Mouse (Mus musculus) C2C12 (cell line): ENCODE data around the gene Rxfp1. TPM values are rescaled to one million over a fixed set of nuclear protein-coding genes. Genes with fewer than 3 reads are reported as not detected.

Experiments used
- H3K27me3 ChIP-seq: one replicate; pipeline ENCODE4 v1.6.1; 2011; ENCODE audit not compliant: control insufficient read depth, insufficient read depth, insufficient read length
- H3K36me3 ChIP-seq: one replicate; pipeline ENCODE4 v1.6.1; 2011; ENCODE audit not compliant: control insufficient read depth, insufficient read depth
- H3K4me3 ChIP-seq: one replicate; pipeline ENCODE4 v1.5.1; 2011; ENCODE audit warnings: mild to moderate bottlenecking, control low read depth; ENCODE audit not compliant: poor library complexity, insufficient read depth, severe bottlenecking
- H3K79me2 ChIP-seq: one replicate; pipeline ENCODE4 v1.6.1; 2011; ENCODE audit not compliant: control insufficient read depth, insufficient read depth
- H3K79me3 ChIP-seq: one replicate; pipeline ENCODE4 v1.6.1; 2011; ENCODE audit warnings: low read depth, control low read depth
- H3ac ChIP-seq: one replicate; pipeline ENCODE3; 2011; ENCODE audit warnings: low read depth; ENCODE audit not compliant: control insufficient read depth, insufficient read length
- CEBPB ChIP-seq: IDR thresholded peaks from one replicate; pipeline ENCODE4 v1.6.1; 2011; ENCODE audit warnings: low read depth, mild to moderate bottlenecking, control low read depth, moderate library complexity
- CTCF ChIP-seq: IDR thresholded peaks from one replicate; pipeline ENCODE4 v1.5.1; 2011; ENCODE audit not compliant: control insufficient read depth, insufficient read depth, insufficient read length
- FOSL1 ChIP-seq: IDR thresholded peaks from one replicate; pipeline ENCODE4 v1.8.0; 2011; ENCODE audit warnings: mild to moderate bottlenecking, low read length; ENCODE audit not compliant: poor library complexity, insufficient read depth, severe bottlenecking
- MAX ChIP-seq: IDR thresholded peaks from one replicate; pipeline ENCODE4 v1.6.1; 2011; ENCODE audit warnings: mild to moderate bottlenecking, control low read depth
- MYOD1 ChIP-seq: IDR thresholded peaks from one replicate; pipeline ENCODE4 v1.6.1; 2011; ENCODE audit warnings: low read depth; ENCODE audit not compliant: control insufficient read depth, insufficient read length
- MYOG ChIP-seq: IDR thresholded peaks from one replicate; pipeline ENCODE4 v1.6.1; 2011; ENCODE audit not compliant: control insufficient read depth, insufficient read length; ENCODE audit errors: extremely low read depth
- USF1 ChIP-seq: IDR thresholded peaks from one replicate; pipeline ENCODE4 v1.6.1; 2011; ENCODE audit warnings: low read depth, mild to moderate bottlenecking, control low read depth, moderate library complexity
- long read RNA-seq, 2 experiments: library from polyadenylated mRNA; unstranded; transcript quantifications; one replicate each; pipeline ENCODE4 v2.0.0; 2019 to 2020
- polyA plus RNA-seq: library from polyadenylated mRNA; unstranded; fragments of >200 nt; fragmentation: generic; extraction: Trizol; gene quantifications from one replicate; pipeline ENCODE4 v1.2.1, GENCODE M21; 2012; ENCODE audit warnings: missing spikeins

Rxfp1 gene
- polyA plus RNA-seq = not detected
- long read RNA-seq, experiment 1 = 0 reads
- long read RNA-seq, experiment 2 = 0 reads

DNA sequence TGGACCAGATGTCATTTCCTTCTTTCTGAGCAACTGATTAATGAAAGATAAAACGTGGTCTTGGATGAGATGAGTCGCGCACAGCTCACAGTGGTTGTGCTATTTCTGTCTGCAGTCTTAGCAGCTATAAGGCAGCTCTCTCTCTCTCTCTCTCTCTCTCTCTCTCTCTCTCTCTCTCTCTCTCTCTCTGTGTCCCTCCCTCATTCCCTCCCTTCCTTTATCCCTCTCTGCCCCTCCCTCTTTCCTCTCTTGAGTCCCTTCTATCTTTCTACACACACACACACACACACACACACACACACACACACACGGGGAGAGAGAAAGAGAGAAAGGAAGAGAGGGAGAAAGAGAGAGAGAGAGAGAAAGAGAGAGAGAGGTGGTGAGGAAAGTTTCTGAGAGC lies at the start of gene Rxfp1:
Rxfp1 (minus strand) TSS at position 101 of the 400 bp plus-strand sequence.
- H3K4me3 ChIP-seq = no peak within 1 kb of the TSS
- H3K36me3 ChIP-seq = no peaks in the 10 kb centered on the region
- TF ChIP-seq FOSL1 (no peak), MAX (no peak), USF1 (no peak), MYOD1 (no peak), MYOG (no peak), CEBPB (no peak), CTCF (no peak)
- no peak within 1 kb of the TSS for H3ac ChIP-seq
- H3K79me2 ChIP-seq = no peaks in the 10 kb centered on the region
- H3K27me3 ChIP-seq = no peaks in the 10 kb centered on the region
- no peaks in the 10 kb centered on the region for H3K79me3 ChIP-seq

DNA sequence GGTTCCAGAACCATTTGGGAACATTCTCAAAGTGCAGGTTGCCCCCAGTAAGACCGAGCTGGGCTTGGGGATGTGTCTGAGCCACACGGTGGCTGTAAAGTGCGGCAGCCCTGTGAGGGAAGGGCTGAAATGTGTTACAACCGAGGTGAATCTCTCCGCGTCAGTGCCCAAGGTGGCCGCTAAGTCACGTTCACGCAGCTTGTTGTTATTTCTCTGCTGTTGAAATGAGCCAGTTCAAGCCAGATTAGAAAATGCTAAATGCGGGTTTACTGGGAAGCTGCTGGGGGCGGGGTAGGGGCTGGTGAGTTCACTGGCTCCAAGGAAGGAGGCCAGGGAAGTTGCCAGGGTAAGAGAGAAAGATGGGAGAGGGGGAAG lies 46.7 kb upstream of the Rxfp1 start:
- no peak overlapping the region for H3ac ChIP-seq
- TF ChIP-seq USF1 (no peak), MYOG (no peak), MYOD1 (no peak), CEBPB (no peak), MAX (no peak), CTCF (no peak), FOSL1 (no peak)
- H3K79me2 ChIP-seq = no peaks in the 10 kb centered on the region
- H3K79me3 ChIP-seq = no peaks in the 10 kb centered on the region
- H3K36me3 ChIP-seq = no peaks in the 10 kb centered on the region
- no peak overlapping the region for H3K4me3 ChIP-seq
- H3K27me3 ChIP-seq = peaks cover 18% of the 10 kb centered on the region

- H3K36me3 ChIP-seq = no peaks in the 10 kb centered on the region
- TF ChIP-seq CTCF (no peak), MYOD1 (no peak), MAX (no peak), CEBPB (no peak), USF1 (no peak)
- no peak overlapping the region for H3ac ChIP-seq
- no peak overlapping the region for H3K4me3 ChIP-seq
- H3K79me2 ChIP-seq = no peaks in the 10 kb centered on the region
- H3K27me3 ChIP-seq = peaks cover 18% of the 10 kb centered on the region
- H3K79me3 ChIP-seq = no peaks in the 10 kb centered on the region
These were observed 46.1 kb upstream of the Rxfp1 start for GRCm38 (mm10) chr3:79783630-79784361.

GRCm38 (mm10) chr3:79772701-79773100 lies 35.0 kb upstream of the Rxfp1 start:
- Histone ChIP-seq H3K79me2 (no peaks in the 10 kb centered on the region), H3ac (no peak overlapping the region), H3K27me3 (no peaks in the 10 kb centered on the region), H3K79me3 (no peaks in the 10 kb centered on the region), H3K4me3 (no peak overlapping the region), H3K36me3 (no peaks in the 10 kb centered on the region)
- TF ChIP-seq USF1 (no peak), MAX (no peak), FOSL1 (no peak), MYOG (no peak), CTCF (no peak), MYOD1 (no peak), CEBPB (no peak)

DNA sequence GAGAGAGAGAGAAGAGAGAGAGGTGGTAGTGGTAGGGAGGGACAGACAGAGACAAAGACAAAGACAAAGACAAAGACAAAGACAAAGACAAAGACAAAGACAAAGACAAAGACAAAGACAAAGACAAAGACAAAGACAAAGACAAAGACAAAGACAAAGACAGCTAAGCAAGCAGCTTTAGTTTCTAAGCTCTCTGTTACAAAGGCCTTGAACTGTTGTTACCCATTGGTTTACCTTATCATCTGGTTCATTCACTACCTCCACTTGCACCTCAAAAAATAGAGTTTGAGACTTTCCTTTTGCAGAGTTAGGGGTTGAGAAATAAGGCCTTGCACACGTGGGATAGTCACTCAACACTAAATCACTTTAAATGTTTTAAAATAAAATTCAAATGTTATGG lies 16.1 kb upstream of the Rxfp1 start:
- Histone ChIP-seq H3K4me3 (no peak overlapping the region), H3ac (no peak overlapping the region), H3K79me3 (no peaks in the 10 kb centered on the region), H3K27me3 (no peaks in the 10 kb centered on the region), H3K79me2 (no peaks in the 10 kb centered on the region), H3K36me3 (no peaks in the 10 kb centered on the region)
- TF ChIP-seq USF1 (no peak), FOSL1 (no peak), CTCF (no peak), MYOG (no peak), CEBPB (no peak), MAX (no peak), MYOD1 (no peak)

DNA sequence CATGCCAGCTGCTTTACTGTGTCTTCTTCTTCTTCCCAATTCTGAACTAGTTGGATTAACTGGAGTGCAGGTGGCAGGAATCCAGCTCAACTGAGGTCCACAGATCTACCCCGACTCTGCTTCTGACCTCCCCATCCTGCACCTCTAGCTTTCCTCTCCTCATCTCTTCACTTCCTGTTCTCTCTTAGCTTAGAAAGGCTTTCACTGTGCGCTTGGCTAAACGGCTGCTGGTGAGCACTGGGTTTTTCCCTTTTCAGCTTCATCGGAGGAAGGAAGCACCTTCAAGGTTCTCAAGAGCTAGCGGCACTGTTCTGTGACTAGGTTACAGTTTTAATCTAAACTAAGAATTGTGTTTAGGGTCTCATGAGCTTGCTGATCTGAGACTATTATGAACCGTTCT lies 8.9 kb upstream of the Rxfp1 start:
- TF ChIP-seq MYOD1 (no peak), FOSL1 (no peak), CEBPB (no peak), CTCF (no peak), MAX (no peak), MYOG (no peak), USF1 (no peak)
- H3K79me3 ChIP-seq = no peaks in the 10 kb centered on the region
- no peaks in the 10 kb centered on the region for H3K36me3 ChIP-seq
- H3K27me3 ChIP-seq = no peaks in the 10 kb centered on the region
- no peak overlapping the region for H3ac ChIP-seq
- H3K4me3 ChIP-seq = no peak overlapping the region
- no peaks in the 10 kb centered on the region for H3K79me2 ChIP-seq
